Mouse (Mus musculus) small intestine, adult 2 months (tissue): ENCODE data around the gene Ttc7b. TPM values are rescaled to one million over a fixed set of nuclear protein-coding genes. Genes with fewer than 3 reads are reported as not detected.

ENCODE experiments used
- H3K27ac ChIP-seq: fragments of 200-500 bp; 2 replicates; pipeline ENCODE4 v1.5.1; 2012; ENCODE audit warnings: low read depth, low read length, control low read depth, inconsistent platforms; ENCODE audit not compliant: insufficient read depth
- H3K27me3 ChIP-seq: fragments of 200-500 bp; 2 replicates; pipeline ENCODE4 v1.6.1; 2012; ENCODE audit warnings: mild to moderate bottlenecking, moderate library complexity, low read length, inconsistent platforms; ENCODE audit not compliant: control insufficient read depth, insufficient read depth
- H3K36me3 ChIP-seq: fragments of 200-500 bp; 2 replicates; pipeline ENCODE4 v1.6.1; 2012; ENCODE audit warnings: mild to moderate bottlenecking, low read length, control low read depth, inconsistent platforms; ENCODE audit not compliant: control insufficient read depth, insufficient read depth
- H3K4me1 ChIP-seq: fragments of 200-500 bp; 2 replicates; pipeline ENCODE4 v1.6.1; 2012; ENCODE audit warnings: low read length, inconsistent platforms, mixed read lengths; ENCODE audit not compliant: control insufficient read depth, insufficient read depth, insufficient read length
- H3K4me3 ChIP-seq: fragments of 200-500 bp; 2 replicates; pipeline ENCODE4 v1.5.1; 2012; ENCODE audit warnings: low read depth, mild to moderate bottlenecking, control low read depth, inconsistent platforms, low read length, moderate library complexity
- CTCF ChIP-seq: fragments of 200-500 bp; IDR thresholded peaks from 2 replicates; pipeline ENCODE4 v1.5.1; 2012; ENCODE audit warnings: low read depth, mild to moderate bottlenecking, control low read depth, inconsistent platforms, low read length, moderate library complexity, mixed read lengths; ENCODE audit not compliant: insufficient replicate concordance, insufficient read length; ENCODE audit errors: extremely low read depth
- POLR2A ChIP-seq: fragments of 200-500 bp; IDR thresholded peaks from 2 replicates; pipeline ENCODE4 v1.6.1; 2012; ENCODE audit warnings: low read depth, mild to moderate bottlenecking, control low read depth, inconsistent platforms, low read length, moderate library complexity
- WGBS: fragments of 180-500 bp; shearing (Covaris S2); methylation state at CpG from one replicate; pipeline ENCODE4 v1.1.7; 2018; 5-methylcytosine and 5-hydroxymethylcytosine counted together
- polyA plus RNA-seq: library from polyadenylated mRNA; depleted of rRNA; stranded (reverse); fragments of >200 nt; gene quantifications from 2 replicates; pipeline ENCODE4 v1.2.3, GENCODE M21; 2012

The Ttc7b gene
- polyA plus RNA-seq, 1 experiment: 13.0 TPM

DNA sequence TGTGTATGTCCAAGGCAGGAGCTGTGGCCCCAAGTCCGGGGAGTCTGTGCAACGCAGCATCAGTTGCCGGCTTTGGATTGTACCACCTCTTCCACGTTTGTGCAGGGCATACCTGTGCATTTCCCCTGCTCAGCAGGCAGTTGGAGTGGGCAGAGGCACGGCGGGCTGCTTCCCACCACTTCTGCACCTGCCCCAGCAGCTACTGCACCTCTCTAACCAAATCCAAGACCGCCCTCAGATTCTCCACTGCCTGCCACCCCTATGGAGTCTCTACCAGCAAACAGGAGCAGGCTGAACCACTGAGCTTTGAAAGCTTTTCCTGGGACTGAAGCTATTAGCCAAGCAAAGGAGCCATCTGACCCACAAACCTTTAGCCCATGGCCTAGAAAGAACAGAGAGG lies 30.8 kb downstream of the Ttc7b start:
- Histone ChIP-seq H3K27me3 (no peaks in the 10 kb centered on the region), H3K4me1 (no peaks in the 10 kb centered on the region), H3K36me3 (peaks cover 1% of the 10 kb centered on the region; the same call in 1 of the 2 replicates), H3K27ac (no peak overlapping the region), H3K4me3 (no peak overlapping the region)
- no peak for TF ChIP-seq POLR2A
- WGBS: 89% methylated on average over 7 of the region's 7 CpGs

DNA sequence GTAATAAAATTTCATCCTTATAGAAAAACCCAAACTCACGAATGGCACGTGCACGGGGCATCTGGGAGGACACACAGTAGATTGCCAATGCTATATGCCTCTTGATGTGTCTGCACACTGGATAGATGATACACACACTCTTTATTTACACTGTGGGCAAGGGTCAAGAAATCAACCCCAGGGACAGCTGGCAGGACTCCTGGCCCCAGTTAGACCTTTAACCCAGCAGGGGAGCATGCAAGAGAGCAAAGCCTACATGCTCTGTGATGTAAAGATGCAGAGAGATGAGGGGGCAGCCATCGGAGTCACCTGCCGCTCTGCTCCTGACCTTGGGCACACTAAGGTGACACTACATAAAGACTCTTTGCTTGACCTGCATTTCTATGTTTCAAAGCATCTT lies 32.3 kb downstream of the Ttc7b start:
- WGBS: 86% methylated on average over 5 of the region's 5 CpGs
- H3K4me1 ChIP-seq: no peaks in the 10 kb centered on the region
- H3K27me3 ChIP-seq: no peaks in the 10 kb centered on the region
- no peak overlapping the region for H3K4me3 ChIP-seq
- H3K36me3 ChIP-seq: no peaks in the 10 kb centered on the region
- TF ChIP-seq CTCF (no peak), POLR2A (no peak)
- no peak overlapping the region for H3K27ac ChIP-seq

DNA sequence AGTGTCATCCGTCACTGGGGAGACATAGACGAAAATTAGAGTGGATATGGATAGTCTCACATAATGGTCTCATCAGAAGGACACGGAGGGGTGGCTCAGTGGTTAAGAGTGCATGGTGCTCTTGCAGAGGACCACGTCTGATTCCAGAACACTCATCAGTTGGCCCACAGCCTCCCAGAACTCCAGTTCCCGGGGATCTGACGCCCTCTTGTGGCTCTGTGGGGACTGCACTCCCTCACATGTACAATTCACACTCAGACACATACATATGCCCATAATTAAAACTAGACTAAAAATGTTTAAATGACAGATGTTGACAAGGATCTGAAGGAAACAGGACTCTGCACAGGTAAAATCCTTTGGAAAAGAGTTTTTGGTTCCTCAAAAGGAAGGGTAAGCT lies 34.4 kb downstream of the Ttc7b start:
- TF ChIP-seq POLR2A (no peak), CTCF (peak; percentile 21; the same call in 1 of the 2 replicates)
- Histone ChIP-seq H3K27ac (no peak overlapping the region), H3K36me3 (no peaks in the 10 kb centered on the region), H3K27me3 (no peaks in the 10 kb centered on the region), H3K4me3 (no peak overlapping the region), H3K4me1 (no peaks in the 10 kb centered on the region)
- 73% methylated on average over 6 of the region's 6 CpGs for WGBS

- H3K27me3 ChIP-seq: no peaks in the 10 kb centered on the region
- no peaks in the 10 kb centered on the region for H3K36me3 ChIP-seq
- H3K27ac ChIP-seq: no peak overlapping the region
- H3K4me1 ChIP-seq: peaks cover 10% of the 10 kb centered on the region; the same call in 1 of the 2 replicates
- 91% methylated on average over 1 of the region's 1 CpGs for WGBS
- no peak for TF ChIP-seq POLR2A
- TF ChIP-seq CTCF: no peak
- H3K4me3 ChIP-seq: no peak overlapping the region
These were observed 37.6 kb downstream of the Ttc7b start for GRCm38 (mm10) chr12:100483054-100483453.

DNA sequence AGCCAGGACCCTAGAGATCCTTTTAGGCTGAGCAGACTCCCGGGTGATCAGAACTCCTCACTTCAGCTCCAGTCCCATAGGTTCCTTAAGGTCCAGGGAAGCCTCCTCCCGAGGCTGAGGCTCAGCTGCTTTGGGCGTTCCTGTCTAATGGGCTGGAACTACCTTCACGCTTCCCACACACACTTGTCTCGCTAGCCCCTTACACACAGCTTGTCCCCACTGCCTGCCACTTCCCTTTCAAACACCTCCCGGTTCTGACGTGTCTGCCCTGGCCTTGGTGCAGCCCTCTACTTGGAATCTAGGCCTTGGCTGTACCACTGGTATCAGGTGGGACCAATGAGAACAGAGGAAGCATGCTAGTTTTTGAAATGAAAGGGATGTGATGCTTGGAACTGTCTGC lies 38.4 kb downstream of the Ttc7b start:
- Histone ChIP-seq H3K4me1 (peaks cover 14% of the 10 kb centered on the region), H3K27ac (no peak overlapping the region), H3K27me3 (no peaks in the 10 kb centered on the region), H3K4me3 (no peak overlapping the region), H3K36me3 (no peaks in the 10 kb centered on the region)
- no peak for TF ChIP-seq CTCF
- TF ChIP-seq POLR2A: no peak
- 88% methylated on average over 7 of the region's 7 CpGs for WGBS

DNA sequence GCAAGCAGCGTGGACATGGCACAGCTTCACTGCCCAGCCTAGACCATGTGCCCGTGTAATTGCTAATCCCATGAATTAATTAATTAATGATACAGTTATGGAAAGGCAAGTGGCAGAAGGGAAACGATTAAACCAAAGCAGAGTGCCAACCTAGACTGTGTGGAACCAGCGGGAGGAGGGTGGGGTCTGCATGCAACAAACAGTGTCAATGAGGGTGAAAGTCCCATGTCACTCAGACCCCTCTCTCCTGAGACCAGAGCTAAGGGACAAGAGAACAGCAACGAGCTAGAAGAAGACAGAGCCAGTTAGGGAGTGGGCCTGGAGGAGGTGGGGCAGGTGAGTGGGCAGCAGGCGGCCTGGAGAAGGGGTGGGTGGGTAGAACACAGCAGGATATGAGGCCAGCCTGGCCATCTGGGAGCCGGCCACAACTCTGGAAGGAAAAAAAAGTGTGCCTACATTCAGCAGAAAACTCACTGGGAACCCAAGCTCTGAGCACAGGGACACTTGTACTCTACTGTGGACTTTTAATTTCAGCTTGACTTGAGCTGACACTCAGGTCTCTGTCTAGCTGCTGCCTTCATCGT lies 39.1 kb downstream of the Ttc7b start:
- no peak for TF ChIP-seq CTCF
- no peak for TF ChIP-seq POLR2A
- Histone ChIP-seq H3K4me3 (no peak overlapping the region), H3K27me3 (no peaks in the 10 kb centered on the region), H3K4me1 (peaks cover 14% of the 10 kb centered on the region), H3K36me3 (no peaks in the 10 kb centered on the region), H3K27ac (no peak overlapping the region)
- 79% methylated on average over 8 of the region's 8 CpGs for WGBS

- no peaks in the 10 kb centered on the region for H3K27me3 ChIP-seq
- no peaks in the 10 kb centered on the region for H3K36me3 ChIP-seq
- H3K4me1 ChIP-seq: peaks cover 16% of the 10 kb centered on the region
- no peak overlapping the region for H3K4me3 ChIP-seq
- WGBS: 76% methylated on average over 15 of the region's 15 CpGs
- TF ChIP-seq POLR2A (no peak), CTCF (no peak)
- H3K27ac ChIP-seq: peak overlapping the region; percentile 3; the same call in 1 of the 2 replicates
These were observed 39.8 kb downstream of the Ttc7b start for GRCm38 (mm10) chr12:100480642-100481442.
